Mouse (Mus musculus): ENCODE measurements around the gene Tnpo3. TPM values are rescaled to one million over a fixed set of nuclear protein-coding genes. Genes with fewer than 3 reads are reported as not detected.
A peak's percentile ranks its signal among the peaks of the same experiment; 100 is the strongest.

Gene Tnpo3
- total and polyA plus RNA-seq, 2 experiments: 26.8 to 34.7 TPM

- TF ChIP-seq POLR2A (IDR thresholded peaks at IDR 0.05; ENCODE audit: extremely low read depth, insufficient read depth, low read length): no peak
- no peak for TF ChIP-seq CTCF (IDR thresholded peaks at IDR 0.05; ENCODE audit: low read depth, low read length)
- no peaks in the 10 kb centered on the region for H3K27me3 ChIP-seq (ENCODE audit: control insufficient read depth, insufficient read depth, low read length)
- H3K79me2 ChIP-seq (ENCODE audit: control insufficient read depth, insufficient read depth, low read length): 0 out of 2 replicates have a peak, but pooled peaks cover 2% of the 10 kb centered on the region
- peak overlapping the region; percentile 34; the same call in 1 of the 2 replicates for H3K9ac ChIP-seq (ENCODE audit: low read depth, low read length)
- H3K27ac ChIP-seq (replicated peaks; ENCODE audit: insufficient read depth, low read depth, low read length): 0 out of 2 replicates have a peak overlapping the region, but pooled peaks have one; percentile 29
- DNase-seq (ENCODE audit: extremely low read depth, low read depth, low spot score): no peak
- no peaks in the 10 kb centered on the region for H3K36me3 ChIP-seq (ENCODE audit: control insufficient read depth, insufficient read depth, low read length)
- H3K4me3 ChIP-seq (ENCODE audit: insufficient read depth, low read depth, low read length): peak overlapping the region; percentile 77
- 32% methylated on average over 8 of the region's 8 CpGs for WGBS
- peaks cover 13% of the 10 kb centered on the region for H3K4me1 ChIP-seq (ENCODE audit: control insufficient read depth, insufficient read depth, low read length)
These were observed 81.6 kb downstream of the Tnpo3 start for GRCm38 (mm10) chr6:29528165-29528505.

DNA sequence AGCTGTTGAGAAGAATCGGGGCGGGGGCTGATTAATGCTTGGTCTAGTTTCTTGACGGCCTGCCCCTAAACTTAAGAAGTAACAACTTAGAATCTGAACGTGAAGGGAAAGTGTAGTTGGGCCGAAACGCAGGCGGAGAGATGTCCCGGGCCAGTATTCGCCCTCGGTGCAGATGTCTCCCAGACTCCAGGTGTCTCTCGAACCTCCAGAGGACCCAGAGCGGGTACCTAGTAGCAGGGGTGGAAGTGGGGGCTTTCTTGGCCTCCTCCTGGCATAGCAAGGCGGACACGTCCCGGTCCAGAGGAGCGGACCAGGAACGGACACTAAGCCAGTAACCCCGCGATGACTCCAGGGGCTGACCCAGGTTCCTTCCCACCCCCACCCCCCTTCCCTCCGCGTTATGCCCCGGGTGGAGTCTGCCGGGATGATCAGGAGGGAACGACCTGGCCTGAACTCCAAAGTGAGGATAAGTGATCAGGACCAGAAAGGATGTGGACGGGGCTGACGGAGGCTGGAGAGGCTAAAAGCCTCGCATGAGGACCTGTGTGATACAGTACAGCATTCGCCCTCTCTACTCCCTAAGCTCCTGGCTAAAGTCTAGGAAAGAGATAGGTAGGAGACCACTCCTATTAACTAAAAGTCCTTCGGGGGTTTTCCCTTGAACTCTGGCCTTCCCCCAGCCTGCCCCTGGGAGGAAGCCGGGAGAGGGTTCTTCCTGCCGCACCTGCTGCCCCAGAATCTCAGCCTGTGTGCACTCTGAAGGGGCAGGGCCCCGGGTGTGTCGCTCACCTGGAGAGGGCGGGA is 82.1 kb downstream of the Tnpo3 start:
- Histone ChIP-seq H3K4me3 (ENCODE audit: insufficient read depth, low read depth, low read length) (peak overlapping the region; percentile 77), H3K9ac (ENCODE audit: low read depth, low read length) (peak overlapping the region; percentile 89), H3K4me1 (ENCODE audit: control insufficient read depth, insufficient read depth, low read length) (peaks cover 17% of the 10 kb centered on the region), H3K36me3 (ENCODE audit: control insufficient read depth, insufficient read depth, low read length) (no peaks in the 10 kb centered on the region), H3K79me2 (ENCODE audit: control insufficient read depth, insufficient read depth, low read length) (0 out of 2 replicates have a peak, but pooled peaks cover 2% of the 10 kb centered on the region), H3K27ac (replicated peaks; ENCODE audit: insufficient read depth, low read depth, low read length) (peak overlapping the region; percentile 29; the same call in 1 of the 2 replicates), H3K27me3 (ENCODE audit: control insufficient read depth, insufficient read depth, low read length) (no peaks in the 10 kb centered on the region)
- 11% methylated on average over 34 of the region's 34 CpGs for WGBS
- TF ChIP-seq CTCF (IDR thresholded peaks at IDR 0.05; ENCODE audit: low read depth, low read length) (no peak), POLR2A (IDR thresholded peaks at IDR 0.05; ENCODE audit: extremely low read depth, insufficient read depth, low read length) (no peak)
- no peak for DNase-seq (ENCODE audit: extremely low read depth, low read depth, low spot score)

GRCm38 (mm10) chr6:29526281-29527251 is 83.1 kb downstream of the Tnpo3 start, which contains the start of gene Irf5:
Irf5 (plus strand) TSS chr6:29526625.
- Histone ChIP-seq H3K4me3 (ENCODE audit: insufficient read depth, low read depth, low read length) (peak within 1 kb of the TSS; percentile 77), H3K4me1 (ENCODE audit: control insufficient read depth, insufficient read depth, low read length) (peaks cover 21% of the 10 kb centered on the region), H3K27me3 (ENCODE audit: control insufficient read depth, insufficient read depth, low read length) (no peaks in the 10 kb centered on the region), H3K9ac (ENCODE audit: low read depth, low read length) (peak within 1 kb of the TSS; percentile 89), H3K27ac (replicated peaks; ENCODE audit: insufficient read depth, low read depth, low read length) (peak within 1 kb of the TSS; percentile 53), H3K79me2 (ENCODE audit: control insufficient read depth, insufficient read depth, low read length) (0 out of 2 replicates have a peak, but pooled peaks cover 2% of the 10 kb centered on the region), H3K36me3 (ENCODE audit: control insufficient read depth, insufficient read depth, low read length) (no peaks in the 10 kb centered on the region)
- WGBS: under 1% methylated on average over 94 of the region's 96 CpGs
- TF ChIP-seq POLR2A (IDR thresholded peaks at IDR 0.05; ENCODE audit: extremely low read depth, insufficient read depth, low read length): 0 out of 2 replicates have a peak, but pooled peaks have one; percentile 37
- TF ChIP-seq CTCF (IDR thresholded peaks at IDR 0.05; ENCODE audit: low read depth, low read length): no peak
- no peak for DNase-seq (ENCODE audit: extremely low read depth, low read depth, low spot score)

DNA sequence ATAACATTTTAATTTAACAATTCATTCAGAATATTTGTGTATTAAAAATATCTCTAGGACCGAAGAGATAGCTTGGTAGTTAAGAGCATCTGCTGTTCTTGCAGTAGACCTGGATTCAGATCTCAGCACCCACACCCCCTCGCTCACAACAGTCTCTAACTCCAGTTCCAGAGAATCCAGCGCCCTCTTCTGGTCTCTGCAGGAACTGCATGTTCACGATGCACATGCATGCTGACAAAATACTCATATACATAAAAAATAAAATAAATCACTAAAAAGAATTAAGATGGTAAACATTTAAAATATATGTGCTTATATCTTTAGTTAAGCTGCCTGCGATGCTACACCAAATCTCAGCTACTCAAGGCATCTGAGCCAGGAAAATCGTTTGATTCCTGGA is 84.4 kb downstream of the Tnpo3 start:
- no peaks in the 10 kb centered on the region for H3K36me3 ChIP-seq (ENCODE audit: control insufficient read depth, insufficient read depth, low read length)
- no peak overlapping the region for H3K4me3 ChIP-seq (ENCODE audit: insufficient read depth, low read depth, low read length)
- 0 out of 2 replicates have a peak, but pooled peaks cover 2% of the 10 kb centered on the region for H3K79me2 ChIP-seq (ENCODE audit: control insufficient read depth, insufficient read depth, low read length)
- peaks cover 21% of the 10 kb centered on the region for H3K4me1 ChIP-seq (ENCODE audit: control insufficient read depth, insufficient read depth, low read length)
- 77% methylated on average over 6 of the region's 6 CpGs for WGBS
- no peaks in the 10 kb centered on the region for H3K27me3 ChIP-seq (ENCODE audit: control insufficient read depth, insufficient read depth, low read length)
- H3K27ac ChIP-seq (replicated peaks; ENCODE audit: insufficient read depth, low read depth, low read length): no peak overlapping the region
- TF ChIP-seq CTCF (IDR thresholded peaks at IDR 0.05; ENCODE audit: low read depth, low read length): peak; percentile 51; the same call in 1 of the 2 replicates
- no peak for TF ChIP-seq POLR2A (IDR thresholded peaks at IDR 0.05; ENCODE audit: extremely low read depth, insufficient read depth, low read length)
- no peak for DNase-seq (ENCODE audit: extremely low read depth, low read depth, low spot score)
- no peak overlapping the region for H3K9ac ChIP-seq (ENCODE audit: low read depth, low read length)

DNA sequence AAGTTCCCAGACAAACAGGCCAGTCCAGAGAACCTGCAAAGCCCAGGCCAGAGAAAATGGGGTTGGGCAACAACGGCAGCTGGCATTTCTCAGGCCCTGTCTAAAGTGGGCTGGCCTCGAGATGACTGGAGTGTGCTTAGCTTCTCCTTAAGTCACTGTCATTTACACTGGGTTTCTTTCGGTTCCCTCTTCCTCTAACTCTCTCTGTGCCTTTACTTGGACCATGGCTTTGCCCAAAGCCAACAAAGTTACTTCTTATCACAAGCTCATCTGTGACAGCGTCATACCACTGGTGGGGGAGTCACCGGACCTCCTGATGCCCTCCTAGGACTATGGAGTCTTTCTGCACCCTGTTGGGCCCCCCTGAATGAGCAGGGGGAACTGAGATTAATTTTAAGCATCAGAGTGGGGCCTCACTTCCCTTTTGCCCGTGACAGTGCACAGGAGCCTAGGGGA is 85.6 kb downstream of the Tnpo3 start:
- H3K27me3 ChIP-seq (ENCODE audit: control insufficient read depth, insufficient read depth, low read length): no peaks in the 10 kb centered on the region
- H3K4me1 ChIP-seq (ENCODE audit: control insufficient read depth, insufficient read depth, low read length): peaks cover 21% of the 10 kb centered on the region
- WGBS: 58% methylated on average over 6 of the region's 6 CpGs
- H3K79me2 ChIP-seq (ENCODE audit: control insufficient read depth, insufficient read depth, low read length): 0 out of 2 replicates have a peak, but pooled peaks cover 2% of the 10 kb centered on the region
- no peaks in the 10 kb centered on the region for H3K36me3 ChIP-seq (ENCODE audit: control insufficient read depth, insufficient read depth, low read length)
- TF ChIP-seq POLR2A (IDR thresholded peaks at IDR 0.05; ENCODE audit: extremely low read depth, insufficient read depth, low read length) (no peak), CTCF (IDR thresholded peaks at IDR 0.05; ENCODE audit: low read depth, low read length) (no peak)
- H3K9ac ChIP-seq (ENCODE audit: low read depth, low read length): no peak overlapping the region
- no peak for DNase-seq (ENCODE audit: extremely low read depth, low read depth, low spot score)
- H3K4me3 ChIP-seq (ENCODE audit: insufficient read depth, low read depth, low read length): no peak overlapping the region
- H3K27ac ChIP-seq (replicated peaks; ENCODE audit: insufficient read depth, low read depth, low read length): peak overlapping the region; percentile 91

Measured in liver, adult 2 months (tissue).